Mouse (Mus musculus): ENCODE measurements around the gene Mthfsl.
"Not testable (repeated sequence)": the region's sequence is repeated elsewhere in the genome, so short reads cannot be mapped to it uniquely, and the experiment has no call there.

Gene Mthfsl

DNA sequence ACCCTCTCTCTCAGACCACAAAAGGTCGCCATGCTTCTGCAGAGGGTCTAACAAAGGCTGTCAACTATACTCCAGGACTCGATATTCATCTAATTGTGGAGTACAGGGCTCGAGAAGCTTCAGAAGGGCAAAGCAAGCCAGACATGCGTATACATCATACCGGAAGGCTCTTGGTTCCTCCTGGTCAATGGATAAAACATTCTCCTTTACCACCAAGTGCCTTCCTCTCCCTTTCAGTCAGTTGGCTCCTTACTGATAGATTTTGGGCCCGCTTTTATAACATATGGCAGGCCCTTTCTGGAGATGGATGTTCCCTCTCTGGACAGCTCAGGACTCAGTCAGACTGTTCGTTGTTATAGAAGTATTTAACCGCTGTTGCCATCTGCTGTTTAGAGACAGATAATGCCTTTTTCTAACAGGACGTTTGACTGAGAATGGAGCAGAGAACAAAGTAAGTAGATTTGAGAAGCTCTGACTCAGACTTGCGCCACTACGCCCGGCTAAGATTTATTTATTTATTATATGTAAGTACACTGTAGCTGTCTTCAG is at the start of gene Mthfsl:
TSS of gene Mthfsl (minus strand) at position 308 of the 549 bp plus-strand sequence.
- peak in 1 of 2 experiments; percentile 30 for DNase-seq (ENCODE audit: low spot score in 2 of 2)

DNA sequence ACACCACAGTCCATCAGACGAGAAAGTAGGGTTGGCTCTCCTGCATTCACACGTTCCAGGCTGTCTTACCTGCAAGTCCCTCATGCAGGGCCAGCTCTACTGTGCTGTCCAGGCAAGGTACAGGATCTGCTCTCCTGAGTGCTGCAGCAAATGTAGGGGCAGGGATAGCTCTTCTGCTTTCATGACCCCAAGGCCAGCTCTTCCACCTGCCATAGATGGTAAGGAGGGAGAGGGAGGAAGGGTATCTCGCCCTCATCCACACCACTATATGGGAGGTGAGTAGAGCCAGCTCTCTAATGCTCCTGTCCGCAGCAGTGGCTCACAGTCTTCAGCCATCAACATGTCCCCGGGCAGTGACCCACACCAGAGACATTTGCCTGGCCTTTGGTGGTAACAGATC is 49.4 kb upstream of the Mthfsl start:
- not testable (repeated sequence) for DNase-seq (ENCODE audit: low spot score in 2 of 2)

DNA sequence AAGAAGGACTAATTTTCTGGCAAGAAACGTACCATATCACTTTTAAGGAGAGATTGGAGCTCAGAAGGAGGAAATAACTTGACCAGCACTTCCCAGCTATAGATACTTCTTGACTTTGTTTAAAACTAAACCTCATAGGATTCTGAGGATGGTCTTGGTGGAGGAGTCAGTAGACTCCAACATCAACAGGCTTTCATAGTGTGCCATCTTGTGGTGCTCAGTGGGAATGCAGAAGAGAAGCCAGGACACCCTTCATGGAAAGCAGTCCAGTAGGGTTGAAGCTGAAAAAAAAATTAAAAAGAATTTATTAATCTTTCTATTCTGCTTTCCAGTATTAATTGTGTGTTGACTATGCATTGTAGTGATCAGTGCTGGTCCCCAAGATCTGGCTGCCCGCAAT is 26.6 kb upstream of the Mthfsl start:
- DNase-seq (ENCODE audit: low spot score in 2 of 2): peak in 1 of 2 experiments; percentile 11

DNA sequence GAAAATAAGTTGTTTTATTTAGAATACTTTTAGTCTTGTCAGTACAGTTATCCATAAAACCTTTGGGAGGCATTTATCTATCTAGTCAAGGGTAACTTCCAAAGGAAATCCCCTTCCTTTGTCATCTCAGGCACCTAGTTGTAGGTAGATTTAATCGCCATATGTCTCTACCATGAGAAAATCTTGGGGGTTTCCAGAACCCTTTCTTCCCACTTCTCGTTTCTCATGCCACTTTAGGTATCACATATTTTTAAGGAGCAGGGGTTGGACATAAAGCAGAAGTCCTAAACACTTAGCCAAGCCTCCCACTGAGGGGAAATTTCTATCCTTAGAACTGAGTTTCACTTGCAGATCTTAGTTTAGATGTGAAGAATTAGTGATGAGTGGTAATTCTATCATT is 25.9 kb upstream of the Mthfsl start:
- not testable (repeated sequence) for DNase-seq (ENCODE audit: low spot score in 2 of 2)

DNA sequence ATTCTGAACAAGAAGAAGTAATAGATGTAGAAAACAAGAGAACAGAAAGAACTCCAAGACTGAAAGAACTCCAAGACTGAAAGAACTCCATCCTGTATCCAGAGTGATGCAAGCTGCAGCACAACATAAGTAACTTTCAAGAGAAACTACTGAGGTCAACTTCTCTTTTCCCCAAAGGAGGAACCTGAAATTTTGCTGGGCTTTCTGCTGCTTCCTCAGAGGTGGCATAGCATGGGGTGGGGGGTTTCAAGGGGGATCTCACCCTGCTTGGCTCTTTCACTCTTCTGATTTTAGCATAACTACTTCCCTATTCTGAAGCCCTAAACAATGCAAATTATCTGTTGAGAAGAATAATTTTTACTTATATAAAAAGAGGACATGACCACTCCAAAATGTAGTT is 15.2 kb upstream of the Mthfsl start:
- not testable (repeated sequence) for DNase-seq (ENCODE audit: low spot score in 2 of 2)

DNA sequence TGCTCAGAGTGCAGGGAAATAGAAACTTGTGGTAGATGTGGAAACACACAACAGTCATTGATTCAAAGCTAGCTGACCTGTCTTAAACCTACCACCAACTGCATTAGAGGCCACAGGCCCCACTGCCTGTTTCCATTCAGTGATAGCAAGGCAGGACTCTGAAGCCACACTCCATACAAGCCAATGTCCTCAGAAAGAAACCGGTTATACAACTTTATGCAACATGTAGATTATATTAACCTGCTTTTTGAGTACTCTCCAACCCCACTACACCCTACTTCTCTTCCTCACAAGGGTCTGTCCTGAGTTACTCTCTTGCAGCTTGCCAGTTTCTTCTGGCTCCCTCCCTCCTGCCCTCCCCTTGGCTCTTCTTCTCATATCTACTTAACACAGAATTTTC is 13.1 kb upstream of the Mthfsl start:
- DNase-seq (ENCODE audit: low spot score in 2 of 2): not testable (repeated sequence)

DNA sequence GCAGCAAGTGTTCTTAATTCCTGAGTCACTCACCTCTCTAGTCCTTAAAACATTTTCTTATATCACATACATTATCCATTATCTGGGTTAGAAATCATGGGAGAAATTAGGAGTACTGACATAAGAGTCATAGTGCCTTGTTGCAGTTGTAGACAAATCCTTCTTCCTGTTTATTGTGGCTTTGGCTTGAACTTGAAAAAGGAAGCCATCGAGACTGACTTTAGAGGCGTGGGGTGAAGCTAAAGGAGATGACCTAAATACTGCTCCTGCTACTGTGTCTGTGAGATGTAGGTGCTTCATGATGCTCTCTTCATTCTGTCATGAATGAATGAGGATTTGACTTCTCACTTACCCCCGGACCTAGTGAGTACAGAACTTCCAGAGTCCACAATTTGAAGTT is 12.2 kb upstream of the Mthfsl start:
- DNase-seq (ENCODE audit: low spot score in 2 of 2): not testable (repeated sequence)

DNA sequence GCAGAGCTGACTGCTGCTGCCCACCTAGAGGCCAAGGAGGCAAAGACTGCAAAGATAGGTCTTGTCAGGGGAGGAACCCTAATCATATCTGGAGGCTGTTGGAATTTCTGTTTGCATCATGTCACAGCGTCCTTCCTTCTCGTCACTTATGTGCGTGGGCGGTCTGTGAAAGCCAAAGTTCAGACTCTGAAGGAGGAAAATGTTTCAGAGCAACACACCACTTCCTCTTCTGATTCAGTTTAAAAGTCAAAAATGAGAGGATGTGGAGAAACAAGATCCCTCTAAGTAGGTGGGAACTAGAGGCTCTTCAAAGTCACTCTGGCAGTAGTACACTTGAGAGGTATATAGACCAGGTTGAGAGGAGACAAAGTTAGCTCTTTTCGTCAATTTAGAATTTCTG is 11.6 kb upstream of the Mthfsl start, which contains the start of gene Bcl2a1d:
TSS of gene Bcl2a1d (minus strand) at position 187 of the 400 bp plus-strand sequence.
- DNase-seq (ENCODE audit: low spot score in 2 of 2): not testable (repeated sequence)

DNA sequence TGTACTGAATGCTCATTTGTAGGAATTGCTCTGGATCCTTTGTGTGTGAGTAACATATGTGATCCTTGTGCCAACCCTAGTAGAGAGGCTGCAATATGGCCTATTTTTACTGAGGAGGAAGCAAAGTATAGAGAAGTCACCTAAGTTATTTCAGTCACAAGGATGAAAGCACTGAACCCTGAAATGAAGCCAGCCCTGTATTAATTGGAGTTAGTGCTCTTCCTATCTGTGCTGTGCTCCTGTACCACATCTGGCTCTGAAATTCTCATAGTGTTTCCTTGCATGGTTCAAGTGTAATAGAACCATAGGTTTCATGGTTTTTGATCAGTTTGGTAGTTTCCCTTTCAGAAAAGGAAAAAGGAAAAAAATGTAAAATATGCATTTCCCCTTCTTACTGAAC is 8.2 kb upstream of the Mthfsl start:
- not testable (repeated sequence) for DNase-seq (ENCODE audit: low spot score in 2 of 2)

DNA sequence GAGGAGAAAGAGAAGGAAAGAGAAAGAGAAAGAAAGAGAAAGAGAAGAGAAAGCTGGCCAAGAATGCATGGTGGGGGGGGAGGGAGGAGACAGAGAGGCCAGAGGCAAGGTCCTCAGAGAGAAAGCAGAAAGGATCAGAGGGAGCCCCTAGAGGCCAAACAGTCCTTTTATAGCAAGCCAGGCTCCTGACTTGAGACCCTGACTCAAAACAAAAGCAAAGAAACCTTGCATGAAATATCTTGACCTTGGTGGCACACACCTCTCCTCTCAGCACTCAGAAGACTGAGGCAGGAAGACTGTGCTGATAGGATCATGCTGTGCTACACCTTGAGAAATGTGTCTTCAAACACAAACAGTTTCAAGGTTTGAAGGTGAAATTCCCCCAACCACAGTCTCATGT is 1.5 kb upstream of the Mthfsl start:
- not testable (repeated sequence) for DNase-seq (ENCODE audit: low spot score in 2 of 2)

DNA sequence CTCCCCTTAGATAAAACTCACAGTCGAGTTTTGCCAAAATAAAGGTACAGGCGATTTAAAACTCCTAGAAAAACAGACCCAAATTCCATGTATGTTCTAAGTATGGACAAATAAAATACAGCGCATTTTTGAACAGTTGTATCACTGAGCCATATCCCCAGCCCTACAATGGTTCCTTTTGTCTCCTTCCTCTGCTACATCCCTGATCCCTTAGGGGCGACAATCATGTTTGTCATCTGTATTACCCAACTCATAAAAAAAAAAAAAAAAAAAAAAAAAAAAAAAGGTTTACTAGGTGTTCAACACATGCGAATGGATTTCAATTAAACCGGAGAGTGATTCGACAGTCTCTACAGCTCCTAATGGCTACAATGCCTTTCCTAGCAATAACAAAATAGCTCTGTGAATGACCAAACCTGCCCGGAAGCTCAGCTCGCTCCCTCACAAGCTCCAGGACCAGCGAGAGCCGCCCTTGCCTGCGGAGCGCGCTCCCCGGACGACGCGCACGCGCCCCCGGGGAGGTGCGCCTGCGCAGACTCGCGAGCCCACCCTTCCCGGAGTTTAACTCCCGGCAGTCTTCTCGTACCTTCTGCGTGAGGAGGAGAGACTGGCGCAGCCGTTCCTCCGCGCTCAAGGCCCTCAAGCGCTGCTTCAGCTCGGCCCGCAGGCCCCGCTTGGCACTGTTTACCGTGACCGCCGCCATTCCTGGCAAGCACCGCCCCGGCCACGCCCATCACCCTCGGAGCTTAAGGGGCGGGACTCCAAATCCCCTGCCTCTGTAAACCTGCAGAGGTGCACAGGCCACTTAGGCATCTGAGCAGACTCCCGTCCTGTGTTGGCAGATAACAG is 799 bp downstream of the Mthfsl start:
- not testable (repeated sequence) for DNase-seq (ENCODE audit: low spot score in 2 of 2)

DNA sequence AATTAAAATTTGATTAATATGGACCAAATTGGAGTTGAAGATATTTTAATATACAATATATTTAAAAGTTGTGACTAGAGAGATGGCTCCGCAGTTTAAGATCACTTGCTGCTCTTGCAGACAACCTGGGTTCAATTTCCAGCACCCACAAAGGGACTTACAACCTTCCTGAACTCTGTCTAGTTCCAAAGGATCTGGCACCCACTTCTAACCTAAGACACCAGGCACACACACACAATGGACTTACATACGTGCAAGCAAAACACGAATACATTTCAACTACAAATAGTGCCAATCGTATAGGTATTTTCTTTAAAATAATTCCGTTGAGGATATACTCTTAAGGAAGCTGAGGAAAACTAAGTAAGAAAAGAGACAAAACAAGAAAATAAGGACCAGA is 1.5 kb downstream of the Mthfsl start:
- not testable (repeated sequence) for DNase-seq (ENCODE audit: low spot score in 2 of 2)

DNA sequence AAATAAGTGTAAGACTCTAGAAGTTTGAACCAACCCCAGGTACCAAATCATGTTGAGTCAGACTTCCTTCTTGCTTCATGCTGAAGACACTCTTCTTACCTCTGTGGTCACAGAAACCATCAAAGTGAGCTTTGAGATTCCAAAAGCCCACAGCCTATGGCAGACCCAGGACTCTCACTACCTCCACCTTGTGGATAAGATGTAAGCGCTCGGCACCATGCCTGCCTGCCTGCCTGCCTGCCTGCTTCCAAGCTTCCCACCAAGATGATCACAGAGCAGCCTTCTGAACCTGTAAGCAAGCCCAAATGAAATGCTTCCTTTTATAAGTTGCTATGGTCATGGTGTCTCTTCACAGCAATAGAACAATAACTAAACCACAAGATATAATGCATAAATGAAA is 2.0 kb downstream of the Mthfsl start:
- DNase-seq (ENCODE audit: low spot score in 2 of 2): peak in 1 of 2 experiments; percentile 66

DNA sequence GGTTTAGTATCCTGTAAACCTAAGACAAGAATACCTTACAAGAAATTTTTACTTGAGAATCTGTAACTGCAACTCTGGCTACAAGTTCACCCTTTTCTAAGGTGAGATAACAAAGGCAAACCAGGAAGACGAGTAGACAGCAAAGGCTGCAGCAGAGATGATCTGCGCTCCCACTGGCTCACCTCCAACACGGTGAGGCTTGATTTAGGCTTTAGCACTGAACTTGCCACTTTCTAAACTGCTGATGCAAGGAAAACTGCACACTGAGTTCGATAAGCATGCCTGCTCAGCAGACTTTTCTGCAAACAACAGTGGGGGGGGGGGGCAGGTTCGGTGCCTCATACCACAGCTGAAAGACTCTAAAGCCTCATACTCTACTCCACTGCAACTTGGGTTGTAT is 5.6 kb downstream of the Mthfsl start:
- not testable (repeated sequence) for DNase-seq (ENCODE audit: low spot score in 2 of 2)

DNA sequence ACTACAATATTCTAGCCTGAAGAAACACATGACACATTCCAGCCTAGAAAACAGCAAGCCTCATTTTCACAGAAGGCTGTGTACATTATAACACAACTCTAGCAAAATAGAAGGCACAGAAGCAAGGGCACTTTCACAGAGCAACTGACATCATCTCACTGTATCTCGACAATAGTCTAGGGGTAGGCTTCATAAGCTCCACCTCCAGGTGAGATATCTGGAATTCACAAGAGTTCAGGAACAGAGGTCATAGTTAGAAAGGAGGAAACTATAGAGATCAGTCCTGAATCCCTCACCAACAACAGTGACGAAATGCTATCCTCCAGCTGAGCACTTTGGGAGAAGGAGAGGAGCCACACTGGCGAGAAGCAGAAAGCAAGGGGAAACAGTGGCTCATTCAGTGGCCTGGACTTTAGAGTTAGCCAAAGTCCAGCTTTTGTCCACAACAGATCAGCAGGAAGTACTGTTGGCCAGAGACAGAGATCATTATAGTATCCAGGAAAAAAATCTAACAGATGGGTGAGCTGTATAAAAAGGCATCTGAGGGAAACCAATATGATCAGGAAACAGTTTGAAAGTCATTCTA is 7.8 kb downstream of the Mthfsl start:
- DNase-seq (ENCODE audit: low spot score in 2 of 2): not testable (repeated sequence)

DNA sequence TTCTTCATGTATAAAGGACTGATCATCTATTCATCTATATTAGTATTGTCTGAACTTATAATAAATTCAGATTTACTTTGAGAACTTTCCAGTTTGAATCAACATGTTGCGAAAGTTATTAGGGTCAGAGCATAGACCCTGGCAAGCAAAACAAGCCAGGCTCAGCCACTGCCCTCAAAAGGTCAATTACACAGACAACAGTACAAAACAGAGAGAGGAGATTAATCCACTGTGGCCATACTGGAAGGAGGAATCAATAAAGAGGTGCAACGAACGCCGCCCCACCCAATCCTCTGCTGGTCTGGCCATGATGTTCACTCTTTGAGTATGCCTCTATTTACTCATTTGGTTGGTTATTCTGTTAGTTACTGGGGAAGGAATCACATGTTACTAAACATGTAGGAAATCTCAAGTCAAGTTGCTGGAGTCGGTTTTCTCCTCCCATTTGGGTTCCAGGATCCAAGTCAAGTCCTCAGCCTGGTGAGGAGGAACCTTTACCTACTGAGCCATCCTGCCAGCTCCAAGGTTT is 9.1 kb downstream of the Mthfsl start:
- DNase-seq (ENCODE audit: low spot score in 2 of 2): not testable (repeated sequence)

DNA sequence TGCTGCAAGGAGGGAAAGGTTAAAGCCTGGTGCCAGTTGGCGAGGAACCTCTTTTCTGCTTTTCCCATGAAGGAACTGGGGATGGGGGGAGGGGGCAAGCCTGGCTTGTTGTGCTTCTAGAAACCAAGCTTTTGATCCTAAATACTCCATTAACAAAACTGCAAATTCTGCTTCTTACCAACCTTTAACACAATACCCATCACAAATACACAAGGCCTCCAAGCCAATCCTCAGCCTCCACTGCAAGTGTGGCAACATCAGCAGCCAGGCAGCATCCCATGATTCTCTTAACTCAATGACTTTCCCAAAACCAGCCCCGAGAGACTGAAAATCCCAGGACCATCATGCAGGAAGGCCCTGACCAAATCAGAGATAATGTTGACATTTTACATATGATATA is 9.7 kb downstream of the Mthfsl start:
- not testable (repeated sequence) for DNase-seq (ENCODE audit: low spot score in 2 of 2)

DNA sequence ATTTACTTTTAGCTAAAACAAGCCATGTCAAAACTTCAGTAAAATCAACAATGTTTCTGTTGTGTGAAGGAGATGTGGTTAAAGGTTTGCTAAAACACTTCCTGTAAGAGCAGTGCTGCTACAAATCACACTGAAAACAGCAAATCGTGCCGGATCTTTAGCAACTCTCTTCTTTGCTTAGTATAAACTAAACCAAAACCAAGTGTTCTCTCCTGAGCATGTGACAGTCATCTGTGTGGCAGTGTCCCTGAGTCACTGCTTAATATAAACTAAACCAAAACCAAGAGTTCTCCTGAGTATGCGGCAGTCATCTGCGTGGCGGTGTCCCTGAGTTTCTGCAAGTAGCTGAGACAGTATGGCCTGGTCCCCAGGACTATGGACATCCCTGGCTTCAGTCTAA is 10.3 kb downstream of the Mthfsl start:
- DNase-seq (ENCODE audit: low spot score in 2 of 2): not testable (repeated sequence)

DNA sequence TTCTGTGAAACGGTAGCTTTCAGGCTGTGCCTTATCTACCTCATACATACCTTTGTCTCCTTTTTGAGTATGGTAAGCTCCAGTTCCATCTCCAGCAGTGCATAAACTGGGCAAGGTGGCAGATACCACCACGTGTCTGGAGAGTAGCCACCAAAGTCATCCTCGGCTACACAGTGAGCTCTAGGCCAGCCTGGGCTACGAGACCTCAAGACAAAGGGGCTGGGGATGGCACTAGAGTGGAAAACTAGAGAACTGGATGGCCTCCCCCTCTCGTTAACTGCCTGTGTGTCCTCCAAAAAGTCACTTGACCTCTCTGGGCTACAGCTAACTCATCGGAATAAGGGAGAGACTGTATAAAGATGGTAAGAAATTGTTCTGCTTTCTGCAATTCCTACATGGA is 10.8 kb downstream of the Mthfsl start:
- DNase-seq (ENCODE audit: low spot score in 2 of 2): no peak

DNA sequence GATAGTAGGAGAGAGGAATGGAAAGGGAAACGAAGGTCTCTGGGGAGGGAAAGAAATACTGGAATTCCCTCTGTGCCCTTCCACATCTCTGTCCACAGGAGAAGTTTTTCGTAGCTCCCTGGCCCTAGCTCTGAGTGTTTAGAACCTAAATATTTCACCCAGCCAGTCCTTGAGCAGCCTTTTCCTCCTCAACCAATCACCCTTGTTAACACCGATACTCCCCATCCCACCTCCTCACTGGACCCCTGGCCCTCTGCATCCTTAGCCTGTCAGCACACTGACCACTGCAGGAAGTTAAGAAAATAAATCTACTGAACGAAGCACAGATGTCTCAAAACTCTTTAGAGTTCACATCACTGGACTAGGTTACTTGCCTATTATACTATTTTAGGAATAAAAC is 13.4 kb downstream of the Mthfsl start:
- no peak for DNase-seq (ENCODE audit: low spot score in 2 of 2)

DNA sequence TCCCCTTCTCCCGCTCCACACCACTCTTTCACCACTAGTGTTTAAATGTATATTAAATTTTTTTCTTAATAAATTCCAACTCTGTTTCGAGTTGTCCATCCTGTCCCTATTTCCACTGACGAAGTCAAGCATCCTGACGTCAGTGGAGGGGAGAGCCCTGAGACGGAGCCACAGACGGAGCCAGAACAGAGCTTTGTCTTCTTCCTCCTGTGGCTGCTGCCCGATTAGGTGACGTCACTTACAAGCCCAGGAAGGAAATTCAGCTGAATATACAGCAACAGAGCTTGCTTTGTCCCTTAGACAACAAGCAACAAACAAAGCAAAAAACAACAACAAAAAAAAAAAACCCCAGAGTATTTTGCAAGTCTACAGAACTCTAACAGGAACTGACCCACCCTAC is 14.9 kb downstream of the Mthfsl start:
- not testable (repeated sequence) for DNase-seq (ENCODE audit: low spot score in 2 of 2)

DNA sequence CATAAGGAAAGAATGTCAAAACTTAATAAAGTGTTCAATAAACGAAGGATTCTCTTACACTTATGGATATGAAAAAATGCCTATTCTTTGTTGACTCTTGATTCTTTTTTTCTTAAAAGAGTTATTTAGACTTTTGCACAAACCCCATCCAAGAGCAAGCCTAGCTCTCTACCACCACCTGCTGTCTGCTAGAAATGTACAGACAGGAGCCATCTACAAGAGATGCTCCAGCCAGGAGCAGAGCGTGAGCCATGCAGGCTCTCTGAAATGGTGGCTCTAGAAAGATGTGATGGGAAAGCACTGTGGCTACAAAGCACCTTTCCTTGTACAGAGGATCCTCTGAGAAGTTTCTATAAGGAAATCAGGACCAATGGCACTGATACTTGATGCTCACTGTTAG is 21.4 kb downstream of the Mthfsl start:
- not testable (repeated sequence) for DNase-seq (ENCODE audit: low spot score in 2 of 2)
